Mouse (Mus musculus) spleen, adult 2 months (tissue): ENCODE measurements around the gene Cblc. TPM values are rescaled to one million over a fixed set of nuclear protein-coding genes. Genes with fewer than 3 reads are reported as not detected.

Source experiments
- DNase-seq, 2 experiments: peaks; one replicate each; pipeline versions ENCODE4 v3.0.0 to v3.0.0-alpha.2; 2012 to 2021; ENCODE audit warnings: low spot score in 2 of 2, low read depth in 1 of 2
- H3K27ac ChIP-seq: fragments of 200-500 bp; 2 replicates; pipeline ENCODE4 v1.5.1; 2012; ENCODE audit warnings: low read length, inconsistent platforms; ENCODE audit not compliant: insufficient read depth
- H3K27me3 ChIP-seq: fragments of 200-500 bp; 2 replicates; pipeline ENCODE4 v1.6.1; 2012; ENCODE audit warnings: mild to moderate bottlenecking, moderate library complexity, low read length, inconsistent platforms; ENCODE audit not compliant: control insufficient read depth, insufficient read depth
- H3K36me3 ChIP-seq: fragments of 200-500 bp; 2 replicates; pipeline ENCODE4 v1.6.1; 2012; ENCODE audit warnings: mild to moderate bottlenecking, low read length, inconsistent platforms; ENCODE audit not compliant: control insufficient read depth, insufficient read depth
- H3K4me1 ChIP-seq: fragments of 200-500 bp; 2 replicates; pipeline ENCODE4 v1.6.1; 2011; ENCODE audit warnings: inconsistent platforms; ENCODE audit not compliant: control insufficient read depth, insufficient read depth, insufficient read length
- H3K4me3 ChIP-seq: fragments of 200-500 bp; 2 replicates; pipeline ENCODE4 v1.5.1; 2011; ENCODE audit warnings: mild to moderate bottlenecking, inconsistent platforms; ENCODE audit not compliant: insufficient read depth, insufficient read length; ENCODE audit errors: extremely low read depth
- CTCF ChIP-seq: fragments of 200-500 bp; IDR thresholded peaks from 2 replicates; pipeline ENCODE4 v1.5.1; 2011; ENCODE audit warnings: mild to moderate bottlenecking, inconsistent platforms; ENCODE audit not compliant: insufficient read depth, insufficient read length, insufficient replicate concordance; ENCODE audit errors: extremely low read depth
- POLR2A ChIP-seq: fragments of 200-500 bp; IDR thresholded peaks from 2 replicates; pipeline ENCODE4 v1.6.1; 2011; ENCODE audit warnings: low read depth, low read length, inconsistent platforms
- WGBS: fragments of 180-500 bp; shearing (Covaris S2); methylation state at CpG from one replicate; pipeline ENCODE4 v1.1.7; 2018; 5-methylcytosine and 5-hydroxymethylcytosine counted together
- polyA plus RNA-seq: library from polyadenylated mRNA; depleted of rRNA; stranded (reverse); fragments of >200 nt; gene quantifications from 2 replicates; pipeline ENCODE4 v1.2.3, GENCODE M21; 2012

The Cblc gene
- polyA plus RNA-seq, 1 experiment: 1.4 TPM

DNA sequence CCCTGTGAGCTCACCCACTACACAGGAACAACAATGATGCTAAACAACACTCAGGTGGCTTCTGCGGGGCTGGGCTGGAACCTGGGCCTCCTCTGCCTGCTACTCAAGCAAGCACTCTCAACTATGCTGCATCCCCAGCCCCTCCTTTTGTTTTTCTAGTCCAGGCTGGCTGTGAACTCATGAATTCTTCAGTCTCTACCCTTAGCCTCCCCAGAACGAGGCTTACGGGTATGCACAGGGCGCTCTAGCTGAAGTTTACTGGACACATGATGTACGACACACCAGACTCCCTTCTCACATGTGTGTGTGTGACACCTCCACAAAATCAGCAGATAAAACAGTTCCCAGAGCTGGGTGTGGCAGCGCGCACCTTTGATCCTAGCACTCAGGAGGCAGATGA, 22.3 kb upstream of the Cblc start:
- Histone ChIP-seq H3K4me1 (peaks cover 51% of the 10 kb centered on the region), H3K27ac (peak overlapping the region; percentile 21; the same call in 1 of the 2 replicates), H3K36me3 (0 out of 2 replicates have a peak, but pooled peaks cover 2% of the 10 kb centered on the region), H3K4me3 (no peak overlapping the region), H3K27me3 (no peaks in the 10 kb centered on the region)
- DNase-seq: no peak
- TF ChIP-seq CTCF: no peak
- TF ChIP-seq POLR2A: no peak
- 75% methylated on average over 7 of the region's 7 CpGs for WGBS

DNA sequence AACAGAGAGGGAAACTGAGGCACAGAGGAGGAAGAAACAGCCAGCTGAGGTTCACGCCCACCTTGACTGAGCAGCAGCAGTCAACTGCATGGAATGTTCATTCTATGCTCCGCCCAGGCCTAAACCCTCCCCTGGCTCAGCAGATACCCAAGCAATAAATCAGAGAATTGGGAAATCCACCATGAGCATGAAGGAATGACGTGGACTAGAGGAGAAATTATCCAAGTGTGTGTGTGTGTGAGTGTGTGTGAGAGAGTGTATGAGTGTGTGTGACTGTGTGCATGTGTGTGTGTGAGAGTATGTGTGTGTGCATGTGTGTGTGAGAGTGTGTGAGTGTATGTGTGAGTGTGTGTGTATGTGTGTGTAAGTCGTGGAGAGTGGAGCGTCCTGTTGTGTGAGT, 21.8 kb upstream of the Cblc start:
- Histone ChIP-seq H3K27ac (peak overlapping the region; percentile 85), H3K4me1 (peaks cover 51% of the 10 kb centered on the region), H3K4me3 (no peak overlapping the region), H3K27me3 (no peaks in the 10 kb centered on the region), H3K36me3 (0 out of 2 replicates have a peak, but pooled peaks cover 2% of the 10 kb centered on the region)
- 80% methylated on average over 5 of the region's 5 CpGs for WGBS
- no peak for DNase-seq
- no peak for TF ChIP-seq POLR2A
- TF ChIP-seq CTCF: no peak

DNA sequence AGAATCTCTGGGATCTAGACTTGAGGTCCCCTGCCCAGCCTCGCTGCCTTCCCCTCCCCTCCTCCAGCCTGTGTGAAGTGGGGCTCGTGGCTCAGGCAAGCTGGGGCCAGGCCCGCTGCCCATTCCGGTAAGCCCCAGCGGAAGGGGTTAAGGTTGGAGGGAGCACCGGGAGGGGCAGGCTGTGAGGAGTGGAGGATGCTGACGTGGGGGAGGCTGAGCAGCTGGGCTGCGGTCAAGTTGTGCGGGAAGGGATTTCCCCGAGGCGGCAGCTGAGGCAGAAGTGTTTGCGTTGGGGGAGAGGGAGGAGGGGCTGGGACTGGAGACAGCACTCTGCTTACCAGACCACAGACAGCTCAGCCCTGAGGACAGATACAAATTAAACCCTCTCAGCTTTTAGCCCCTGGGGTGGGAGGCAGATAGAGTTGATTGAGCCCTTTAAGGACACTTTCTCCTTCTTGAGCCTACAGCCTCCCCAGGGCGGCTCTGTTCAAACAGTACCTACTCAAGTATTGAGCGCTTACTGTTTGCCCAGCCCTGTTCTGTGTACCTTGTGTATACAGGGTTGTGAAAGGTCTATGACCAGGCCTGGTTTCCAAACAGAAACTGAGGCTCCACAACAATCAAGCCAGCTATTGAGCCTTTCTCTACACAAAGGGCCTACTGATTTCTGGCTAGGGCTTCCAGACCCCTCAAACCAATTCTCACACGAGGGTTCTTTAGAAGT, 20.9 kb upstream of the Cblc start:
- TF ChIP-seq POLR2A (peak; percentile 20; the same call in 1 of the 2 replicates), CTCF (no peak)
- Histone ChIP-seq H3K4me1 (peaks cover 52% of the 10 kb centered on the region), H3K4me3 (peak overlapping the region; percentile 60; the same call in 1 of the 2 replicates), H3K36me3 (0 out of 2 replicates have a peak, but pooled peaks cover 2% of the 10 kb centered on the region), H3K27me3 (no peaks in the 10 kb centered on the region), H3K27ac (peak overlapping the region; percentile 91)
- 8% methylated on average over 15 of the region's 15 CpGs for WGBS
- DNase-seq: peak; percentile 90 to 95

DNA sequence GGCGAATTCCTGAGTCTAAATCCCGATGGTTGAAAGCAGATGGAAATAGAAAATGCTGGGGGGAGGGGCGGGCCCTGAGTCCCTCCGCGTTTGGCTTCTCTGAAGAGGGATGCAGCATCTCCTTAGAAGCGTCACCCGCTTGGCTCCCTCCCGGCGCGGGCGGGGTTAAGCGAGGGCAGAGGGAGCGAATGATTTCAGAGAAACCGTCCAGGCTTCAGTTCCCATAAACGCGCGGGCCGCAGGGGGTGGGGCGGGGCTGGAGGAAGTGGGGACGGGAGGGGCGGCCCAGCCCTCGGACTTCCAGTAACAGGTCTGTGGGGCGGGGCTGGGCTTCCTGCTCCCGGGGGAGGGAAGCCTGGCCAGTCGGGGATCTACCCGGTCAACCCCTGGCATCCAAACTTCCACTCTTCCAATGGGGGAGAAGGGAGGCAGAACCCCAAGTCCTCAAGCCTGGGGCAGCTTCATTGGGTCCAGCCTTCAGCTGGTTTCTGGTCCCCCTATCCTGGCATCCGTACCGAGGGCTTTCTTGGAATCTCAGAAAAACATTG, 19.7 kb upstream of the Cblc start:
- Histone ChIP-seq H3K36me3 (peaks cover 7% of the 10 kb centered on the region; the same call in 1 of the 2 replicates), H3K27me3 (no peaks in the 10 kb centered on the region), H3K4me3 (peak overlapping the region; percentile 60), H3K27ac (peak overlapping the region; percentile 91), H3K4me1 (peaks cover 48% of the 10 kb centered on the region)
- DNase-seq: peak; percentile 63 to 93
- WGBS: under 1% methylated on average over 27 of the region's 28 CpGs
- TF ChIP-seq POLR2A (no peak), CTCF (no peak)

DNA sequence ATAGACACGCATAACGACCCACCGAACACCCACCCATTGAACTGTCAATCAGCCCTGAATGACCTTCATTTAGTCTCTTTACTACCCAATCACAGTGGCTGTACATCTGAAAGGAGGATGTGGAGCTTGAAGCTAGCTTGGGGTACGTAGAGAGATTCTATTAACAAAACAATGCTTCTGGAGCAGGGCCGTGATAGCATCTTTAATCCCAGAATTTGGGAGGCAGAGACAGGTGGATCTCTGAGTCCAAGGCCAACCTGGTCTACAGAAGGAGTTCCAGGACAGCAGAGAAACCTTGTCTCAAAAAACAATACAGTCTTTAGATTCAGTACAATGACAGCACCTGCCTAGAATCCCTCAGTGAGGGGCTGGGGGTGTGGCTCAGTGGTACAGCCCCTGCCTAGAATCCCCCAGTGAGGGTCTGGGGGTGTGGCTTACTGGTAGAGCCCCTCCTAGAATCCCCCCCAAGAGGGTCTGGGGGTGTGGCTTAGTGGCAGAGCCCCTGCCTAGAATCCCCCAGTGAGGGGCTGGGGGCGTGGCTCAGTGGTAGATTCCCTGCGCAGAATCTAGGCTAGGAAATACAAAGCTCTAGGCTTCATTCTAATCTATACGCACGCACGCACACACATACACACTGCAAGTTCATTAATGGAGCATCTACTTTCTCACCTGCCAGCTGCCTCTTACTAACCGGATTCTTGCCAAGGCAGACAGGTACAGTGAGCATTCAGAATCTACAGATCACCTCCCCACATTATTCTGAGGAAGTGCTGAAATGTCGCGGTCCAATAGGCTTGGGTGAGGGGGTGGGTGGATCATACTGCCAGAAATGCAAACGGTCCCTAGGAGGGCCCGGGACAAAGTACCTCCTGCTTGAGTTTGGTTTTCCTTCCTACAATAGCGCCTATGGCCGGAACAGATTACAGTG, 19.0 kb upstream of the Cblc start:
- Histone ChIP-seq H3K4me1 (peaks cover 48% of the 10 kb centered on the region), H3K4me3 (peak overlapping the region; percentile 60), H3K27ac (peak overlapping the region; percentile 90), H3K36me3 (peaks cover 13% of the 10 kb centered on the region), H3K27me3 (no peaks in the 10 kb centered on the region)
- peak in 1 of 2 experiments; percentile 46 for DNase-seq
- TF ChIP-seq CTCF (no peak), POLR2A (no peak)
- WGBS: 31% methylated on average over 17 of the region's 17 CpGs

DNA sequence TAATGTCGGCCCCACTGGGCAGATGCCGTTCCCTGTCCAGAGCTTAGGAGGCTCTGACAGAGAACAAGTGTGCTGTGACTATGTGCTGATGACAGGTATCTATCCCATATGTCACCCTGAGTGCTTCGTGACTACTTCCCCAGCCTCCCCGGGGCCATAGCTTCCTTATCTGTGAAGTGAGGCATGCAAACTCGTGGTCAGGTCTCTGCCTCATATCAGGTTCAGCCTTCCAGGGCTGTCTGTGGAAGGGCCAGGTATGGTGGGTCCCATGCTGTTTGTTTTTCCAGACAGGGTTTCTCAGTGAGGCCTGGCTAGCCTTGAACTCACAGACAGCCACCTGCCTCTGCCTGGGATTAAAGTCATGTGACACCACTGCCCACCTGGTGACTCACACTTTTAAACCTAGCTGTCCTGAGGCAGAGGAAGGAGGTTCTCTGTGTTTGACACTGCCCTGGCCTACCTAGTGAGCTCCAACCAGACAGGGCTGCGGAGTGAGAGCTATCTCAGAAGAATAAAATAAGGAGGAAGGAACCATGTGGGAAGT, 17.0 kb upstream of the Cblc start:
- Histone ChIP-seq H3K27ac (peak overlapping the region; percentile 7; the same call in 1 of the 2 replicates), H3K4me3 (no peak overlapping the region)
- WGBS: 53% methylated on average over 6 of the region's 6 CpGs

More for the DNA sequence above, 17.0 kb upstream of the Cblc start:
- DNase-seq: no peak
- no peaks in the 10 kb centered on the region for H3K27me3 ChIP-seq
- TF ChIP-seq POLR2A: no peak
- H3K36me3 ChIP-seq: peaks cover 27% of the 10 kb centered on the region
- H3K4me1 ChIP-seq: peaks cover 35% of the 10 kb centered on the region
